10 mouse cellular contexts compared by ENCODE assay signal in the genomic region with DNA sequence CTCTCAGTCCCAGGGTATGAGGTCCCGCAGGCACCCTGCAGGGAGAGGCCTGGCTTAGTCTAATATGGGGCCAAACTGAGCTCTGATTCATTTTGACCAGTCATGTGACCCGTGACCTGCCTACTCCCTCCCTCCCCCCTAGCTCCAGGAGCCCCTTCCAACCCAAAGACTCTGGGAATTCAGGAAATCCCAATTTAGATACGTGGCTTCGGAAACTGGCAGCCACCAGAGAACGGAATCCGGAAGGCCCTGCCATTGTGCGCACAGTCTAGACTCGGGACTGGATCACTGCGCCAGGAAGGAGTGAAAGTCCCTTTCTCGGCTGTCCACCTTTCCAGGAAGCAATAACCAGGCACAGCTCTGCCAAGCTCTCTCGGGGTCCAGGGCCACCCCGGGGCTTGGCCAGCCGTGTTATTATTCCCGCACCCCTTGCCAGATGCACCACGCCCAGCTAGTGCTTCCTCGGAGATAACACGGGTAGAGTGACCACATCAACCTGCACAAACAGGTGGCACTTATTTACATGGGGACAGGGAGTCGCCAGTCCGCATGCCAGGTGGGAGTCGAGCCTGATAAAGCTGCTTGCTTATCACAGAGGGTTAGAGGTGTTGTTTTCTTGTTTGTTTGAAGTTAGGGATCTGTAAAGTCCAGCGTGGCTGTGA.
DNase-seq lines count a peak whose midpoint lies in the region; ATAC-seq and TF ChIP-seq lines count a peak whose summit lies in the region.
"Had no signal": no experiment of that assay in that cellular context is flagged by ENCODE, and none has a peak within 500 bp of the region (broad histone marks: within the 10 kb centered on the region; RNA-seq: fewer than 3 reads in every experiment).

No protein-coding gene starts in this region.

- H3K27ac ChIP-seq in embryonic facial prominence, embryonic 13.5 days = no peak overlapping the region
- no peak overlapping the region for H3K27ac ChIP-seq in intestine, embryonic 14.5 days (ENCODE audit: low read depth)
- H3K27ac ChIP-seq in liver, embryonic 14.5 days = no peak overlapping the region
- H3K27ac ChIP-seq: hindbrain, embryonic 14.5 days; neural tube, embryonic 13.5 days had no signal

- peak overlapping the region; percentile 3; the same call in 1 of the 2 replicates for H3K4me2 ChIP-seq in embryonic facial prominence, embryonic 13.5 days
- 0 out of 2 replicates have a peak overlapping the region, but pooled peaks have one; percentile 20 for H3K4me2 ChIP-seq in intestine, embryonic 14.5 days (ENCODE audit: low read length)
- H3K4me2 ChIP-seq in liver, embryonic 14.5 days (ENCODE audit: low read depth) = no peak overlapping the region
- H3K4me2 ChIP-seq: neural tube, embryonic 13.5 days had no signal

- 61% methylated on average over 21 of the region's 21 CpGs for WGBS in embryonic facial prominence, embryonic 13.5 days
- WGBS in intestine, embryonic 14.5 days = 62% methylated on average over 21 of the region's 21 CpGs
- WGBS in liver, embryonic 14.5 days (ENCODE audit: insufficient replicate concordance) = 18% methylated on average over 21 of the region's 21 CpGs

- peaks cover 35% of the 10 kb centered on the region for H3K27me3 ChIP-seq in embryonic facial prominence, embryonic 13.5 days
- no peaks in the 10 kb centered on the region for H3K27me3 ChIP-seq in intestine, embryonic 14.5 days (replicated peaks; ENCODE audit: control insufficient read depth, insufficient read depth, low read length)
- no peaks in the 10 kb centered on the region for H3K27me3 ChIP-seq in liver, embryonic 14.5 days (ENCODE audit: control insufficient read depth, insufficient read depth, low read length)

- no peak for ATAC-seq in embryonic facial prominence, embryonic 13.5 days (ENCODE audit: insufficient number of reproducible peaks, insufficient read depth, low FRiP score, low TSS enrichment, low read depth)
- ATAC-seq in intestine, embryonic 14.5 days (replicated peaks; ENCODE audit: low FRiP score, low TSS enrichment, low read depth) = no peak; the same call in 1 of the 2 replicates
- 0 out of 2 replicates have a peak, but pooled peaks have one; percentile 35 for ATAC-seq in liver, embryonic 14.5 days (ENCODE audit: insufficient read depth)

- DNase-seq in MN1 (ENCODE audit: low spot score) = peak; percentile 59
- DNase-seq in intestine, embryonic 14.5 days (ENCODE audit: low spot score) = no peak
- no peak for DNase-seq in liver, embryonic 14.5 days (ENCODE audit: low read depth in 3 of 3, low spot score in 3 of 3)
- no peak for DNase-seq in frontal cortex, postnatal 25 days (ENCODE audit: low spot score in 2 of 2)
- no peak for DNase-seq in layer of hippocampus, adult 11-12 months (ENCODE audit: low spot score)
- no peak for DNase-seq in layer of hippocampus, adult 9-10 months (ENCODE audit: low spot score)
- DNase-seq in cerebellum, adult 11 months = no peak

- TF ChIP-seq EP300 in liver, embryonic 14.5 days (IDR thresholded peaks at IDR 0.05; ENCODE audit: low read depth) = no peak

- no peaks in the 10 kb centered on the region for H3K9me3 ChIP-seq in embryonic facial prominence, embryonic 13.5 days
- H3K9me3 ChIP-seq in intestine, embryonic 14.5 days (ENCODE audit: control insufficient read depth, low read length) = no peaks in the 10 kb centered on the region
- H3K9me3 ChIP-seq in liver, embryonic 14.5 days (ENCODE audit: control insufficient read depth, low read length) = no peaks in the 10 kb centered on the region
- H3K9me3 ChIP-seq: neural tube, embryonic 13.5 days had no signal

- H3K9ac ChIP-seq in embryonic facial prominence, embryonic 13.5 days = no peak overlapping the region
- no peak overlapping the region for H3K9ac ChIP-seq in intestine, embryonic 14.5 days (ENCODE audit: low read length)
- H3K9ac ChIP-seq in liver, embryonic 14.5 days (replicated peaks) = no peak overlapping the region
- H3K9ac ChIP-seq: hindbrain, embryonic 14.5 days; neural tube, embryonic 13.5 days had no signal

- H3K4me1 ChIP-seq in embryonic facial prominence, embryonic 13.5 days = peaks cover 21% of the 10 kb centered on the region
- H3K4me1 ChIP-seq in intestine, embryonic 14.5 days (replicated peaks; ENCODE audit: control insufficient read depth, insufficient read depth, low read length) = peaks cover 11% of the 10 kb centered on the region
- H3K4me1 ChIP-seq in liver, embryonic 14.5 days (replicated peaks; ENCODE audit: control insufficient read depth in 2 of 2, insufficient read depth in 2 of 2, low read length in 1 of 2) = peaks cover 0 to 6% of the 10 kb centered on the region in 2 experiments; a peak in 1 of 4 replicates

- H3K4me3 ChIP-seq in embryonic facial prominence, embryonic 13.5 days = no peak overlapping the region
- no peak overlapping the region for H3K4me3 ChIP-seq in intestine, embryonic 14.5 days (ENCODE audit: low read depth, low read length)
- no peak overlapping the region for H3K4me3 ChIP-seq in liver, embryonic 14.5 days (ENCODE audit: insufficient read depth in 1 of 2, low read depth in 2 of 2, low read length in 2 of 2)
- H3K4me3 ChIP-seq: neural tube, embryonic 13.5 days had no signal

- TF ChIP-seq CTCF in liver, embryonic 14.5 days (IDR thresholded peaks at IDR 0.05; ENCODE audit: low read depth) = no peak

- H3K36me3 ChIP-seq in embryonic facial prominence, embryonic 13.5 days = no peaks in the 10 kb centered on the region
- H3K36me3 ChIP-seq in intestine, embryonic 14.5 days (ENCODE audit: control insufficient read depth, insufficient read depth, low read length) = no peaks in the 10 kb centered on the region
- H3K36me3 ChIP-seq in liver, embryonic 14.5 days (replicated peaks; ENCODE audit: control insufficient read depth, insufficient read depth, low read depth) = no peaks in the 10 kb centered on the region
- H3K36me3 ChIP-seq: neural tube, embryonic 13.5 days had no signal
